Mouse (Mus musculus) adrenal gland, adult 18-20 months (tissue): ENCODE measurements around the gene Samd4. TPM values are rescaled to one million over a fixed set of nuclear protein-coding genes. Genes with fewer than 3 reads are reported as not detected.

Source experiments
- DNase-seq, 2 experiments: peaks; one replicate each; pipeline ENCODE4 v3.0.0; 2021 to 2022; ENCODE audit warnings: low spot score in 2 of 2
- long read RNA-seq, 2 experiments: library from polyadenylated mRNA; stranded (forward); transcript quantifications; one replicate each; pipeline ENCODE4 v2.0.0; 2021
- total RNA-seq, 2 experiments: library from RNA; stranded (reverse); gene quantifications; 1 replicate in 1 of 2; 2 replicates in 1 of 2; pipeline ENCODE4 v1.2.3; 2021

Gene Samd4
- total RNA-seq = 10 to 100 TPM; 18.5 to 22.4 TPM
- long read RNA-seq, experiment 1, full-length matches to known transcripts = 7 of 9 reads
- long read RNA-seq, experiment 1, partial matches to known transcripts = 1 of 9 reads
- long read RNA-seq, experiment 1, other reads (novel, unspliced or antisense) = 1 of 9 reads
- long read RNA-seq, experiment 2, full-length matches to known transcripts = 5 of 7 reads
- long read RNA-seq, experiment 2, partial matches to known transcripts = 1 of 7 reads
- long read RNA-seq, experiment 2, other reads (novel, unspliced or antisense) = 1 of 7 reads

DNA sequence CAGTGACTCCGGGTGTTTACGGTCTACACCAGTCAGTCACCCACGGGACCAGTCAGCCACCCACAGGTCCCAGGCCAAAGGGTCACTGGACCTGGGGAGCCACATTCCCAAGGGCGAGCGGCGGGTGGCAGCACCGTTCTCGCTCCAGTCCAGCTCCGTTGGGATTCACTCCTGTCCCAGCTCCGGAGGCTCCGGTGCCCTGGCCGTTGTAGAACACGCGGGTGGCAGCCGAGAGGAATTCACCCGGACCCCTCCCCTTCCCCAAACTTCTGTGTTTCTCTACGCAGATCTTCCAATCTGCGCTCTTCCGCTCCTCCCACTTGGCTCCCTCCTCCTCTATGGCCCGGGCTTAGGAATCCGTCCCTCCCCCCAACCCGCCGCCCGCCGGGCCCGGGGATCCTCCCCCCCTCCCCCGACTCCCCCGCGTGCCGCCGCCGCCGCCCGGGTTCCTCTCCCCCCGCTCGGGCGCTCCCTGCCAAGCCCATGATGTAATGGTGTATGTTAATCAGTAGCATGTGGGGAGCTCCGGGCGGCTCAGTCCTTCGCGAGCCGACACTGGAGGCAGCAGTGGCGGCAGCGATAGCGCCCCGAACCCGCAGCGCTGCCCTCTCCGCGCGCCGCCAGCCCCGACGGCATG is at the start of gene Samd4:
TSS of gene Samd4 (plus strand) at position 424 of the 637 bp plus-strand sequence.
- DNase-seq = peak; percentile 81 to 83

DNA sequence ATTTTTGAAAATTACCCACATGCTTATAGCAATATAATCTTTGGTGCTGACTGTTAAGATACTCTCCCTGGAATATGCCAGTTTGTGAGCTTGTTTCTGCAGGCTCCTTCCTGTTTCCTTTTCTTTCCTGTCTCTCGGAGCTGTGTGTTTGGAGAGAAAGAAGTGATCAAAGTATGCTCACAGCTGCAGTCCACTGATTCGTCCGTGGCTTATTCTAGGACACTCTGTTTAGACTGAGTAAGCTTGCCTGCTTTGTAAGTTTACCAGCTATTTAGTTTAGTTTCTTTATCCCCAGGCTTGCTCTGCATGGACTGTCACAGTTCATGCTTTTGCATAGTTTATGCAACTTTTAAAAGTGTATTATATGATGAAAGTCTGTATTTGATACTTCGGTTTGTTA is 43.3 kb upstream of the Samd4 start:
- DNase-seq = no peak

DNA sequence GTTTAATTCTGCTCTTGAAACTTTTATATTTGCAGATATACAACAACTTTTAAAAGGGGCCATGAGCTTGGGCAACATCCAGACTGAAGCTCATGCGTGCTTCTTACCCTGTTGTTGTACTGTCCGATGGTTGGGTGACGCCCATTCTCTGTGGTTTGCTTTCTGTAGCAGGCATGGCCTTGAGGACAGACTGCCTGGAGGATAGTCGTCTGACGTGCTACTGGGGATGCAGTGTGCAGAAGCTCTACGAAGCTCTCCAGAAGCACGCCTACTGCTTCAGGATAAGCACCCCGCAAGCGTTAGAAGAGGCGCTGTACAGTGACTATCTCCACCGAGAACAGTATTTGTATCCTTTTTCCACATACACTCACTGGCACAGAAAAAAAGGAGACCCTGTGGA is 36.9 kb upstream of the Samd4 start:
- no peak for DNase-seq

DNA sequence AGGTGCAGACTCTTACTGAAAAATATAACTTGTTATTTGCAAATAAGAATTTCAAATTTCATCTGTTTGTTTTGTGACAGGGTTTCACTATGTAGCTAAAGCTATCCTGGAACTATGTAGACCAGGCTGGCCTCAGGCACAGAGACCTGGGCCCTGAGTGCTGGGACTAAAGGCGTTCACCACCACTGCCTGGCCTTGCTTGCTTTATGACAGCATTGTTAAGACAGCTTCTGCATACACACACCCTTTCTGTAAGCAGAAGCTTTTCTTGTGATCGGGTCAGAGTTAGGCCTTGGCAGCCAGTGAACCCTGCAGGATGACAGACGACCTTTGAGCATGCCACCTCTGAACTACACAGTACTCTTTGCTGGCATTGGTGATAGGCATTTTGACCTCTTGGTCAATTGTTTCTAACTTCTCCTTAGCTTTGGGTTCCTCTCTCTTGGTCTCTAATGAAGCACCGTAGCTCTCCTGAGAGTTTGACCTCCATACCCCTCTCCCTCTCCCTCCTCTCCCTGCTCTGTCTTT is 34.5 kb upstream of the Samd4 start:
- no peak for DNase-seq

DNA sequence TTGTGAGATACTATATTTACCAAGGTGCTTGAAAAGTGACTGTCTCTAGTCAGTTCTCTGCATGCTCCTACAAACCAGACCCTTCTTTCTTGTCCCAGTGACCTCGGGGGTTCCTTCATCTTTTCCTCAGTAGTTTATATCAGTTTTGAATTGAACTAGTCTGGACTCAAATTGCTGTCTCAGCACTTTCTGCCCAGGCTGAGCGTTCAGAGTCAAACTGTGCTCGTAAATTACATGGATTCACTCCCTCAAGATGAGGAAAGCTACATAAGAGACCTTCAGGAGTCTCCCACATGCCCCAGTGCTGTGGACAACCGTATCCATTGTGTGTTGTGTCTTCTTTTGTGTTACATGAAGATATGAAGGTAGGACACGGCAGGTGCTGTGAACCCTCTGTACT is 33.9 kb upstream of the Samd4 start:
- no peak for DNase-seq

DNA sequence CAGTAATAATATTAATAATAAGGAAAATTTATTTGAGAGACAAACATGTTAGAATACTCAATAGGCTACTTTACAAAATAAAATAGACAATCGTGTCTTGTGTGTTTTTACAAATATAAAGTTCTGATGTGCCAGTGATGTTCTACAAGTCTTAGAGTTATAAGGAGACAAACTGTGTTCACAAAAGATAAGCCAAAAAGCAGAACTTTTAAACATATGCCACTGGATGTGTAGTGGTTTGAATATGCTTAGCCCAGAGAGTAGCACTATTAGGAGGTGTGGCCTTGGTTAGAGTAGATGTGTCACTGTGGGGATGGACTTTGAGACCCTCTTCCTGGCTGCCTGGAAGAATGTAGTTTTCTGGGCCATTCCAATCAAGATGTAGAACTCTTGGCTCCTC is 32.9 kb upstream of the Samd4 start:
- DNase-seq = no peak

DNA sequence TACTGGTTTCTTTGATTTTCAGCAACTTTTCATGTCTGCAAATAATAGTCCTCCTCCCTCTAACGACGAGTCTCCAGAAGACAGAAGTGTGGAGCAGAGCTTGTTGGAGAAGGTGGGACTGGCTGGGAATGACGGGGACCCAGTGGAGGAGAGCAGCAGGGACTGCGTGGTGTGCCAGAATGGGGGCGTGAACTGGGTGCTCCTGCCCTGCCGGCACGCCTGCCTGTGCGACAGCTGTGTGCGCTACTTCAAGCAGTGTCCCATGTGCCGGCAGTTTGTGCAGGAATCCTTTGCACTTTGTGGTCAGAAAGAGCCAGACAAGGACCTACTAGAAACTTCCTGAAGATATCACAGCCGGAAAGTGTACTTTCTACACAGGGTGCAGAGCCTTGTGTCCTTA is 29.0 kb upstream of the Samd4 start:
- DNase-seq = no peak

DNA sequence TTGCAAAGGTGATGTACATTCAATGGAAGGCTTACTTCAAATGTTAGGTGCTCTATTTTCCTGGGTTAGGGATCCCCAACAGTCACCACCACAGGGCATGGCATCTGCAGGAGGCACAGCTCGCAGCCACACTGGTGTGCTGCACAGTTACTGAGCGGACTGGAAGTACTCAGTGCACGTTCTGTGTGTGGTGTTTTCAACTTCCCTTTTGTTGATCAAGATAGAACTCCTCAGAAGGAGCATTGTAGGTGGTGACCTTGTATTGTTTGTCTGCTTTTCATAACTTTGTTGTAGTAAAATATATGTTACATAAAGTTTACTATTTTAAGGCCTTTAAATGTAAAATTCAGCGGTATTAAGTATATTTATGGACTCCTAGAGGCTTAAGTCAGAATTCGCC is 19.7 kb upstream of the Samd4 start:
- no peak for DNase-seq

DNA sequence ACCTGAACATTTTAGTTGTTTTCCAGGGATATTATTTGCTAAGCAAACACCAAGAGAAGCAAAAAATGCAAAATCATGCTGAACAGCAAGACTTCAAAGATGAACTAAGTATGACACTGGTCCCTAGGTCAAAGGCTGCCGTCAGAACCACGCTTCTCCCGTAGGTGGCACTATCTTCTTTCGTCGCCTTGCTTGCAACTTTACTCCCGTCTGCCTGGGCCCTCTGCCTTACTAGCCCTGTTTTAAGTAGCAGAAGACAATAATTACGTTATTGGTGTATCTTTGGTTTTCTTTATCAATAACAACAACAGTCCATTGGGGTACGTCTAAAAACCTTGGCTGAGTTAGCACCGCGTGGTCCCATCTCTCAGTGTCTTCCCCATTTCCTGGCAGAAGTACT is 1.7 kb upstream of the Samd4 start:
- peak; percentile 60 to 63 for DNase-seq

DNA sequence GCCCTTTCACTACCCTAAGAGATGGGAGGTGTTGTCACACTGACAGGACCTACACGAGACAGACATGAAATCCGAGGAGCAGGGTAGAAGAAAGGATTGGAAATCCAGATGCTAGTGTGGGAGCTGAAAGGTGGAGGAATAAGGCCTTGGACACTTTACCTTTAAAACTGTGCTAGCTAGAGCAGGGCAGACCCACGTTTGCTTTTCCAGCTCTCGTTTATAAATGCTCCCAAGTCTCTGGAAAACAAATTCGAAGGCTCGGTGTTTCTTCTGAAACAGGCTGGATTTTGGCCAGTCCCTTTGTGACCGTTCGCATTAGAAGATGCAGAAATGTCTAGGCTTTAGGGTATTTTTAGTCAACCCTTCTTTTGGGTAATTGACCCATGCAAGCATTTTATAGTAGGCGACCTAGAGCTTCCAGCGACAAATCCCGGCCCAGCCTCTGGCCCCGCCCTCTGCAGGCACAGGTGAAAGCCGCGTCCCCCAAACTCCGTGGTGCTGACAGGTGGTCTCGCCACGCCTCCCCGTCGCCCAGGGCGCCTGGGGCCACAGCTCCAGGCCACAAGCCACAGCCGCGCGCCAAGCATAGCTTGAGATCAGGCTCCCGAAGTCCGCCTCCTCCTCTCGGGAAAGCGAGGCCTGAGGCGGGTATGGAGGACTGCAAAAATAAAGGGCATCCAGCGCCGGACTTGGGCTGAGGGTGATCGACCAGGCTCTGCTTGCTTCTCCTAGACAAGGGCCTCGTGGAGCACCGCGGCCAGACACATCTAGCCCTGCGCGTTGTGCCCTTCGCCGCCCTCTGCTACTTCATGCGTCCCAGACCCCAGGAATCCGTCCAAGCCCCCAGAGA is 848 bp upstream of the Samd4 start:
- peak; percentile 39 to 65 for DNase-seq

DNA sequence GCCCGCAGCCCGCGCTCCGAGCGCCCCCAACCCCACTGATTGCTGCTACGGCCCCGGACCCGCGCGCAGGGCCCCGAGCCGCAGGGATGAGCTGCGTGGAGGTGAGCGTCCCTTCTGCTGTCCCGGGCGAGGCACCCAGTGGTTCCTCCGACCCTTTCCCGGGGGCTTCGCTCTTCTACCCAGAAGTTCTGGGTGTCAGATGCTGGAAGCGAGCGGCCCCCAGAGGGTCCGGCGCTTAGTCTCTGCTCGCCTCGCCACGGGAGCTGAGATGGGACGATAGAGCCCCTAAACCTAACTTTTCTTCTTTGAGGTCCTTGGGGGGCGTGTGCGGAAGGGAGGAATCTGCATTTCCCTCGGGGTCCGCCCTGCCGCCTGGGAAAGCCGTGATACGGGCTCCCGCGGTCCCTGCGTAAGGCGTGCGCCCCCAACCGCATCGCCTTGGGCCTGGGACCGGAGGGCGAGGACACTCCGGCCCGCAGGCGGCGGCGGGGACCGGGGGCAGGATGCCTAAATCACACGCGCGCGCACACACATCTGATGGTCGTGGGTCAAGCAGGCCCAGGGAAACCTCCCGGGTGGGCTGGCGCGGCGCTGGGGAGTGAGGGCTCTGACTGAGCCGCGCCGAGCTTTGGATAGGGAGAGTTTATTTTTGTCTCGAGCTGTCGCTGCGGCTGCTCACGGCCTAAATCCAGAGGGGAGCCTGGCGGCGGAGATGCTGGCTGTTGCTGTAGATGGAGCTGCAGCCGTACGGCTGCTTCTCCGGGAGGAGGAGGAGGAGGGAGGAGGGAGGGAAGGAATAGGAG is 615 bp downstream of the Samd4 start:
- peak; percentile 56 for DNase-seq

DNA sequence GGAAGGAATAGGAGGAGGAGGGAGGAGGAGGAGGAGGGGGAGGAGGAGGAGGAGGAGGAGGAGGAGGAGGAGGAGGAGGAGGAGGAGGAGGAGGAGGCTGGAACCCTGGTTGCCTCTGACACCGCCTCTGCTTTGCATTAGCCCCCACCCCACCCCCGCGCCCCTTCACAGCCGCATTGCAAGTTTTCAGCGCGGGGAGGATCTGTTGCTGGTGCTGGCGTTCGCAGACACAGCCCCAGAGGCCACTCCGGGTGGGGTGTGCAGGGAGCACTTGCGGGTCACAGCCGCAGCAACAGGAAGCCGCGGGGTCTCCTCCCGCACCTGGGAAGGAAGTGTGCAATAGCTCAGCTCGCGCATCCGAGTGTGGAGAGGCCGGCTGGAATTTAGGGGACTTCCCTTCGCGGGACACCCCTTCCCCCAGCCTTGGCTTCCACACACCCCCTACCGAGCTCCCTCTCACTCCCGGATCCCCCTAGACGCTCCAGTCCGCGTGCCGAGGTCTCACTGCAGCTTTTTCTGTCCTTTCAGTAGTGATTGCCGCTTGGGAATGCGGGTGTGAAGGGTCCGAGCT is 1.3 kb downstream of the Samd4 start:
- DNase-seq = peak; percentile 46 to 49

DNA sequence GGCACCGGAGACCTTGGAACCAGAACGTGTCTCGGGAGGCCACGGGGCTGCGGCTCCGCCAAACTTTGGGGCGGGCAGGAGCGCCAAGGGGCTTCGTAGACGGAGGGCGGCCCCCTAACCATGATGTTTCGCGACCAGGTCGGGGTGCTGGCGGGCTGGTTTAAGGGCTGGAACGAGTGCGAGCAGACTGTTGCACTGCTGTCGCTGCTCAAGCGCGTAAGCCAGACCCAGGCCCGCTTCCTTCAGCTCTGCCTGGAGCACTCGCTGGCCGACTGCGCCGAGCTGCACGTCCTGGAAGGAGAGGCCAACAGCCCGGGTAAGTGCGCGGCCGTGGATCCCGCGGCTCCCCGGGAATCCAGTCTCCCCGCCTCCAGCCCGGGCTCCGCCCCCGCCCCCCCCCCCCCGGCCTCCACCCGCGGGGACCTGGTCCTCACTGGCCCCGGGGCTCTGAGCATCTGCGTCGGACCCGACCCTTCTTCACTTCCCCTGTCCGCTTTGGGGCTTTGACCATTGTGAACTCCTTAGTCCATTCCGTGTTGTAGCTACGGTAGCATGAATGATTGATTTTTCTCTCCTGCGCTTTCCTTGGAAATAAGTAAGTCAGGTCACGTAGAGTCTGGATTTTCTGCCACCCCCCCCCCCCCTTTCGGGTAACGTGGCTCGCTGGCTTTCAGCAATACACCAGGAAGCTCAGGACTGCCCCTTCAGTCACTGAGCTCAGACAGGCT is 2.2 kb downstream of the Samd4 start:
- DNase-seq = peak; percentile 59 to 66

DNA sequence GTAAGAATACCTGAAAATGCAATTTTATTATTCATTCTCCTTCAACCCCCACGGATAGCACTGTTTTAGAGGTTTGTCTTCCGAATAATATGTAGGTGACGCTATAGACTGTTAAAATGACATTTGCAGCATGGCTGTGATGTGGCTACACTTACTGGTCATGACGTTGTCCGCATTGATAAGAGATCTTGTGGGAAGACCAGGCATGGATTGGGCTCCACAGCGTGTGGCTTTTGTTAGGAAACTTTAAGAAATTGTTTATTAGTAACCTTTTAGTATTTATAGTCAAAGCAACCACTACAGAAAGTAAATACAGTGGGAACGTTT is 2.7 kb downstream of the Samd4 start:
- no peak for DNase-seq

DNA sequence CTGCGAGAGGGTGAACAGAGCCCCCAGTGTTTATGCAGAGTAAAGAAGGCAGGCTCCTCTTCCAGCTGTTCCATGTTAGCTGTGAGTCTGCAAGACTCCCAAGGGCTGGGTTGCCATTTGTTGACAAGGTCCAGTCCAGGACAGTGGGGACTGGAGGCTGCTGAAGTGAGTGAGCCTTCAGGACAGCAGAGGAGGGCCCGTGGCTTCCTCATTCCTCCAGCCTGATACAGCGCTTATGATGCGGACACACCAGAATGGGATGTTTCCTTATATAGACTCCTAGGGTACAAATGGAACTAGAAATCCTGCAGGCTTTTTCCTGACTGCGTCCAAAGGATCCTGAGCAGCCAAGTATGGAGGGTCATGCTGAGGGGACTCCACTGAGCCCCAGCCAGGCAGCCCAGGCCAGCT is 3.2 kb downstream of the Samd4 start:
- peak in 1 of 2 experiments; percentile 8 for DNase-seq

DNA sequence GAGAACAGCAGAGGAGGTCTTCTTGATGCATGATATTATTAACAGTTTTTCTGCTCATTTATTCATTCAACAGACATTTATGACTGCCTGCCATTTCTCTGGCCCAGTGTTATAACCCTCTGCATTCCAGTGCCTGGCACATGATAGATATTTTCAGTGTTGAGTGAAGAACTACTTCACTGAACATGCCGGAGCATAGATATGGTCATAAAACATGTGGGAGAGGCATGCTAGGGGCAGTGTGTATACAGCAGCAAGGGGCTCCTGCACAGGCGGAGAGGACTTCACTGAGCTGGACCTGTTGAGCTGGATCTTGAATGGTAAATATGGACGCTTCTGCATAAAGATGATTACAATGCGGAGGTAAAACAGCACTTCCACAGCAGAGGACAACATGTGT is 6.4 kb downstream of the Samd4 start:
- no peak for DNase-seq

DNA sequence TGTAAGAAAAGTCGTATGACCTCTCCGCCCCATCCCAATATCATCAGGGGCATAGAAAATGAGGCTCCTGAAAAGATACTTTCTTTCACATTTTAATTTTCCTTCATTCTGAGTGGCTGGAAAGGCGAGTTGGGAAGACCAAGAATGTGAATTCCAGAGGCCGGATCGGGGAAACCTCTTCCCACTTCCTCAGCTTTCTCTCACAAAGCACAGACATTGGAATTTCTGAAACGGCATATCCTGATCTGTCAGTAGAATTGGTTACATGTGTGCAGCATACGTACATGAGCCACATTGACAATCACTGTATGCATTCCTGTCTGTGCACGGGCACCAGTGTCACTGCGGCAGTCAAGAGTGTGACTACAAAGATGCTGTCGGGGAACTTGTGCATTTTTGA is 11.3 kb downstream of the Samd4 start:
- no peak for DNase-seq

DNA sequence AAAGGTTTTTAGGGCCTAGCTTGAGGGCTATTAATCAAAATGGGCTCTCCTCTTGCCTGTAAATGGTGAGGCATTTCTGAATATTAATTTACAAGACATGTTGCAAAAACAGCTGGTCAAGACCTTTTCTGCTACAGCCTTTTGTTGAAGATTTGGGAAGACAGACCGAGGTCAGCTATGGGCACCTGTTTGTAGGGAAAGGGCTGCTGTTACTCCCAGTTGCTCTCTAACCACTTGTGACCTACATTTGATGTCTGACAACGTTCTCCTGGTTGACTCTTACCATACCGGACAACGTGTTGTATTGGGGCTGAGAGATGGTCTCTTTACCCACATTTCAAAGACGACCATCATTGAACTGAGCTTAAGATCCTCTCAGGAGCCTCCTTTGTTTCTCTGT is 15.3 kb downstream of the Samd4 start:
- no peak for DNase-seq

DNA sequence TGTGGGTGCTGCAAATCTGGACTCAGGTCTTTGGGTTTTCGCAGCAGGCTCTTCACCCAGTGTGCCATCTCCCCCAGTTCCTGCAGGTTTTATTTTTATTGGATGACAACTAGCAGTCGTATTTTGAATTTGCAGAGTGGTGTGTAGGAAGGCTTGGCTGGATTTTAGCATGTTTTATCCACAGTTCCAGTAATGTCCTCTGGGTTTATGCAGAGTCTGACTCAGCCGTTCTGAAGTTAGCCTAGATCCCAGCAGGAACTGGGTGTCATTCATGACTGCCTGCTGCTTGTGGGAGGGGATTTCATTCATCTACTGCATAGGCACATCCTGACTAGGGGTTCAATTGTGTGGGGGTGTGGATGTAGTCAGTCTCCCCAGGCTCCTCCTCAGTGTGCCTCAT is 16.0 kb downstream of the Samd4 start:
- DNase-seq = no peak

DNA sequence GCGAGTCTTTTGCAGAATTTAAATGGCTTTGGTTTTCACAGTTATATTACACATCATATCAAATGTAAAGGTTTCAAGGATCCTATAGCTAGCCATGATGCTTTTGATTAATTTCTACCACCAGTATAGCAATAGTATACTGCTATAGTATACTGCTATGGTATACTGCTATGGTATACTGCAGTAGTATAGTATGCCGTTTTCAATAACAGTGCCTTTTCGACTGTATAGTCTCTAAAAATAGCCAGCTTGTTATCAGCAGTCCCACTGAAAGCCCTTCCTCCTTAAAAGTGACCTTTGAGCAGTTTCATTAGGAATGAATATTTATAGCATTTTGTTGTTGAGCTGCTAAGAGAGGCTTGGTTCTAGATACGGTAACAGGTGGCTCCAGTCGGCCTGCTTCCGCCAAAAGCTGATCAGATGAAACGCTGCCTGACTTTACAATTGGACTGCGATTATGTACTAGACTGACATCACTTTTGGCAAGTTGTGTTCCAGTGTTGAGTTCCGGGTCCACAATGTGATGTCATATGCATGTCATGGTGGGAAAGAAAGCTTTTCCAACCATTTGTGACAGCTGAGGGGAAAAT is 19.9 kb downstream of the Samd4 start:
- no peak for DNase-seq
